In the genomic region with DNA sequence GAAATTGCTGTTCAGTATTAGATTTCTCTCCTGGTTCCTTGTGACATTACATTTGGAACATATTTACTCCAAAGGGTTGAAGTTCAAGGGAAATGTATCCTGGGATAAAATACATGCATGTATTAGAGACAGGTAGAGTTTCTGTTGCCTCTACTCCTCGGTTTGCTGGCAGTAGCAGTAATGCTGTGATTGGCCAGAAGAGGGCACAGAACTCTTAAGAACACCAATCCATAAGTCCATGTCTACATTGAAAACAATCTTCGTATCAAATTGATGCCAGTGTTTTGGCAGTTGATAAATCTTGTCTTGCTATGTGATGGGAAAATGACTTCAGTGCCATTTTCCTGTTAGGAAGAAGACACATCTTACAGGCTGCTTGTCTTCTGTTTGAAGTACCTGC, we compare ENCODE assay signal across 8 mouse cellular contexts.
DNase-seq lines count a peak whose midpoint lies in the region; ATAC-seq and TF ChIP-seq lines count a peak whose summit lies in the region.

No protein-coding gene starts in this region.

- ATAC-seq in forebrain, embryonic 14.5 days, result no peak
- ATAC-seq in forebrain, embryonic 11.5 days (replicated peaks; ENCODE audit: low FRiP score), result no peak
- ATAC-seq in liver, postnatal 0 days, result no peak
- no peak for ATAC-seq in forebrain, embryonic 15.5 days (replicated peaks)

- DNase-seq in forebrain, embryonic 14.5 days (ENCODE audit: low spot score), result peak; percentile 56
- no peak for DNase-seq in forebrain, embryonic 11.5 days (ENCODE audit: low spot score)
- DNase-seq in liver, postnatal 0 days, result no peak
- DNase-seq in liver, result no peak
- DNase-seq in embryo, embryonic 11.5 days (ENCODE audit: low read depth, low spot score), result peak; percentile 20
- DNase-seq in mesoderm, embryonic 11.5 days (ENCODE audit: low read depth, low spot score), result peak; percentile 38
- no peak for DNase-seq in Muller cell, postnatal 12 days (ENCODE audit: inconsistent ontology term)

- no peaks in the 10 kb centered on the region for H3K4me1 ChIP-seq in forebrain, embryonic 14.5 days (ENCODE audit: control insufficient read depth, insufficient read depth, low read length)
- 0 out of 2 replicates have a peak, but pooled peaks cover 2% of the 10 kb centered on the region for H3K4me1 ChIP-seq in forebrain, embryonic 11.5 days (replicated peaks; ENCODE audit: control insufficient read depth, insufficient read depth, low read length)
- no peaks in the 10 kb centered on the region for H3K4me1 ChIP-seq in liver, postnatal 0 days (ENCODE audit: insufficient read depth)
- no peaks in the 10 kb centered on the region for H3K4me1 ChIP-seq in forebrain, embryonic 15.5 days

- TF ChIP-seq CTCF in liver, postnatal 0 days (IDR thresholded peaks at IDR 0.05; ENCODE audit: low read depth), result peak; percentile 50

- no peak overlapping the region for H3K4me2 ChIP-seq in forebrain, embryonic 14.5 days (ENCODE audit: low read length)
- no peak overlapping the region for H3K4me2 ChIP-seq in forebrain, embryonic 11.5 days (ENCODE audit: low read depth, low read length, severe bottlenecking)
- H3K4me2 ChIP-seq in liver, postnatal 0 days (ENCODE audit: low read depth, low read length), result no peak overlapping the region
- H3K4me2 ChIP-seq in forebrain, embryonic 15.5 days (replicated peaks), result no peak overlapping the region

- H3K27me3 ChIP-seq in forebrain, embryonic 14.5 days (replicated peaks; ENCODE audit: control insufficient read depth, insufficient read depth, low read length), result no peaks in the 10 kb centered on the region
- H3K27me3 ChIP-seq in forebrain, embryonic 11.5 days (ENCODE audit: control insufficient read depth, insufficient read depth, low read length), result no peaks in the 10 kb centered on the region
- no peaks in the 10 kb centered on the region for H3K27me3 ChIP-seq in liver, postnatal 0 days (ENCODE audit: insufficient read depth, low read length)
- H3K27me3 ChIP-seq in forebrain, embryonic 15.5 days, result no peaks in the 10 kb centered on the region

- WGBS in forebrain, embryonic 14.5 days, result 55% methylated on average over 2 of the region's 2 CpGs
- WGBS in forebrain, embryonic 11.5 days, result 69% methylated on average over 2 of the region's 2 CpGs
- 69% methylated on average over 2 of the region's 2 CpGs for WGBS in liver, postnatal 0 days (ENCODE audit: insufficient replicate concordance)
- WGBS in forebrain, embryonic 15.5 days, result 53% methylated on average over 2 of the region's 2 CpGs

- no peaks in the 10 kb centered on the region for H3K9me3 ChIP-seq in forebrain, embryonic 14.5 days (replicated peaks; ENCODE audit: control insufficient read depth, low read length)
- H3K9me3 ChIP-seq in forebrain, embryonic 11.5 days (ENCODE audit: control insufficient read depth, low read length), result no peaks in the 10 kb centered on the region
- H3K9me3 ChIP-seq in liver, postnatal 0 days (ENCODE audit: low read length), result no peaks in the 10 kb centered on the region
- H3K9me3 ChIP-seq in forebrain, embryonic 15.5 days, result no peaks in the 10 kb centered on the region

- H3K4me3 ChIP-seq in forebrain, embryonic 14.5 days (ENCODE audit: low read depth, low read length), result no peak overlapping the region
- H3K4me3 ChIP-seq in forebrain, embryonic 11.5 days (ENCODE audit: low read depth, low read length), result no peak overlapping the region
- H3K4me3 ChIP-seq in liver, postnatal 0 days (ENCODE audit: low read depth, low read length), result no peak overlapping the region
- H3K4me3 ChIP-seq in forebrain, embryonic 15.5 days, result no peak overlapping the region

- peaks cover 74% of the 10 kb centered on the region for H3K36me3 ChIP-seq in forebrain, embryonic 14.5 days (ENCODE audit: control insufficient read depth, insufficient read depth, low read length)
- H3K36me3 ChIP-seq in forebrain, embryonic 11.5 days (ENCODE audit: control insufficient read depth, insufficient read depth, low read length), result no peaks in the 10 kb centered on the region; the same call in none of the 2 replicates
- H3K36me3 ChIP-seq in liver, postnatal 0 days (replicated peaks; ENCODE audit: insufficient read depth, low read length), result peaks cover 19% of the 10 kb centered on the region
- H3K36me3 ChIP-seq in forebrain, embryonic 15.5 days, result peaks cover 68% of the 10 kb centered on the region

- H3K27ac ChIP-seq in forebrain, embryonic 14.5 days (ENCODE audit: low read depth, low read length), result no peak overlapping the region
- no peak overlapping the region for H3K27ac ChIP-seq in forebrain, embryonic 11.5 days (ENCODE audit: low read depth, low read length)
- H3K27ac ChIP-seq in liver, postnatal 0 days (ENCODE audit: low read depth), result no peak overlapping the region
- no peak overlapping the region for H3K27ac ChIP-seq in forebrain, embryonic 15.5 days (replicated peaks)

- H3K9ac ChIP-seq in forebrain, embryonic 14.5 days (ENCODE audit: low read length), result no peak overlapping the region
- H3K9ac ChIP-seq in forebrain, embryonic 11.5 days (ENCODE audit: low read length), result no peak overlapping the region
- no peak overlapping the region for H3K9ac ChIP-seq in liver, postnatal 0 days (replicated peaks)
- no peak overlapping the region for H3K9ac ChIP-seq in forebrain, embryonic 15.5 days (replicated peaks)

- no peak for TF ChIP-seq EP300 in liver, postnatal 0 days (IDR thresholded peaks at IDR 0.05; ENCODE audit: low read depth)

Comparison
In these comparisons a context has a peak if more than half of its experiments do, and no peak if none do; other contexts are left out.
1. DNase-seq: peak in forebrain, embryonic 14.5 days (single experiment), embryo, embryonic 11.5 days (single experiment) and mesoderm, embryonic 11.5 days (single experiment); none in forebrain, embryonic 11.5 days (single experiment), liver, postnatal 0 days (single experiment), liver (single experiment) and Muller cell, postnatal 12 days (single experiment).